Mouse (Mus musculus) lung, adult 2 months (tissue): ENCODE results near the gene Srarp.

Source experiments
- CTCF ChIP-seq: fragments of 200-500 bp; IDR thresholded peaks from 2 replicates; pipeline ENCODE4 v1.5.1; 2011; ENCODE audit warnings: mild to moderate bottlenecking, low read length, control low read depth; ENCODE audit not compliant: insufficient read depth
- POLR2A ChIP-seq: fragments of 200-500 bp; IDR thresholded peaks from 2 replicates; pipeline ENCODE4 v1.6.1; 2011; ENCODE audit warnings: low read depth, mild to moderate bottlenecking, control low read depth, low read length, borderline replicate concordance; ENCODE audit errors: extremely low read depth

GRCm38 (mm10) chr4:141444451-141445327, 8.8 kb upstream of the Srarp start, which contains the start of gene Zbtb17:
- TF ChIP-seq POLR2A (peak; percentile 70; the same call in 1 of the 2 replicates), CTCF (no peak)
